Mouse (Mus musculus) retina, embryonic 14.5 days (tissue): ENCODE data around the gene Fam174b.

Experiments
- DNase-seq: peaks from one replicate; pipeline ENCODE4 v3.0.0-alpha.2; 2015; ENCODE audit warnings: low spot score

The Fam174b gene

GRCm38 (mm10) chr7:73814454-73814853 lies 74.4 kb downstream of the Fam174b start:
- DNase-seq, result no peak

- no peak for DNase-seq
Measured at GRCm38 (mm10) chr7:73816255-73816996, 76.3 kb downstream of the Fam174b start.

- peak; percentile 12 for DNase-seq
Measured at GRCm38 (mm10) chr7:73819366-73819765, 79.3 kb downstream of the Fam174b start.
